Mouse (Mus musculus) lung, embryonic 16.5 days (tissue): ENCODE measurements around the gene Otud5. TPM values are rescaled to one million over a fixed set of nuclear protein-coding genes. Genes with fewer than 3 reads are reported as not detected.
"Not testable (repeated sequence)": the region's sequence is repeated elsewhere in the genome, so short reads cannot be mapped to it uniquely, and the experiment has no call there.

ENCODE experiments used
- ATAC-seq: fragments of 200-750 bp; cut with Nextera tagmentation; 2 replicates; pipeline ENCODE4 v1.8.0; 2017; ENCODE audit warnings: low read depth, mild to moderate bottlenecking, moderate library complexity
- H3K27ac ChIP-seq: fragments of 300-500 bp; sonication (generic); 2 replicates; pipeline ENCODE4 v1.5.1; 2014; ENCODE audit warnings: mild to moderate bottlenecking, control low read depth, low read length
- H3K27me3 ChIP-seq: fragments of 300-500 bp; sonication (generic); 2 replicates; pipeline ENCODE4 v1.6.1; 2014; ENCODE audit warnings: low read depth, low read length, mixed read lengths; ENCODE audit not compliant: control insufficient read depth, insufficient read depth
- H3K36me3 ChIP-seq: fragments of 300-500 bp; sonication (generic); 2 replicates; pipeline ENCODE4 v1.6.1; 2014; ENCODE audit warnings: low read length; ENCODE audit not compliant: control insufficient read depth, insufficient read depth
- H3K4me1 ChIP-seq: fragments of 300-500 bp; sonication (generic); replicated peaks from 2 replicates; pipeline ENCODE4 v1.6.1; 2014; ENCODE audit warnings: low read length, mixed read lengths; ENCODE audit not compliant: control insufficient read depth, insufficient read depth
- H3K4me2 ChIP-seq: fragments of 300-500 bp; sonication (generic); 2 replicates; pipeline ENCODE4 v1.6.1; 2014; ENCODE audit warnings: low read depth, low read length, control low read depth
- H3K4me3 ChIP-seq: fragments of 300-500 bp; sonication (generic); 2 replicates; pipeline ENCODE4 v1.5.1; 2014; ENCODE audit warnings: mild to moderate bottlenecking, low read length, control low read depth
- H3K9ac ChIP-seq: fragments of 300-500 bp; sonication (generic); 2 replicates; pipeline ENCODE4 v1.6.1; 2014; ENCODE audit warnings: low read length, control low read depth
- H3K9me3 ChIP-seq: fragments of 300-500 bp; sonication (generic); 2 replicates; pipeline ENCODE4 v1.6.1; 2016; ENCODE audit warnings: low read length; ENCODE audit not compliant: control insufficient read depth
- WGBS: fragments of 180-500 bp; shearing (Covaris S2); extraction: QIAGEN DNeasy Blood & Tissue Kit; methylation state at CpG from one replicate; pipeline ENCODE4 v1.1.7; 2014; 5-methylcytosine and 5-hydroxymethylcytosine counted together
- polyA plus RNA-seq: library from polyadenylated mRNA; unstranded; fragments of >200 nt; fragmentation: Nextera tagmentation; extraction: Ambion mirVana; gene quantifications from 2 replicates; pipeline ENCODE4 v1.2.1, GENCODE M21; 2015

Gene Otud5
- polyA plus RNA-seq, result 33.8 and 36.7 TPM in 2 replicates

GRCm38 (mm10) chrX:7841163-7842162 is at the start of gene Otud5:
Otud5 (plus strand) TSS chrX:7841364.
- Histone ChIP-seq H3K36me3 (no peaks in the 10 kb centered on the region), H3K9ac (peak within 1 kb of the TSS; percentile 86), H3K4me2 (peak within 1 kb of the TSS; percentile 60), H3K27me3 (no peaks in the 10 kb centered on the region), H3K4me3 (peak within 1 kb of the TSS; percentile 78), H3K4me1 (0 out of 2 replicates have a peak, but pooled peaks cover 2% of the 10 kb centered on the region), H3K9me3 (no peaks in the 10 kb centered on the region), H3K27ac (peak within 1 kb of the TSS; percentile 97)
- 16% methylated on average over 72 of the region's 74 CpGs for WGBS
- ATAC-seq, result peak; percentile 98

GRCm38 (mm10) chrX:7793361-7793760 is 47.8 kb upstream of the Otud5 start:
- Histone ChIP-seq H3K27me3 (no peaks in the 10 kb centered on the region), H3K9me3 (no peaks in the 10 kb centered on the region), H3K27ac (no peak overlapping the region), H3K36me3 (no peaks in the 10 kb centered on the region), H3K9ac (no peak overlapping the region), H3K4me3 (no peak overlapping the region), H3K4me1 (peaks cover 2% of the 10 kb centered on the region; the same call in 1 of the 2 replicates), H3K4me2 (no peak overlapping the region)
- 43% methylated on average over 3 of the region's 3 CpGs for WGBS
- no peak for ATAC-seq

GRCm38 (mm10) chrX:7795016-7795415 is 46.1 kb upstream of the Otud5 start:
- no peak overlapping the region for H3K27ac ChIP-seq
- no peak for ATAC-seq
- H3K4me2 ChIP-seq, result no peak overlapping the region
- peaks cover 2% of the 10 kb centered on the region; the same call in 1 of the 2 replicates for H3K4me1 ChIP-seq
- 15% methylated on average over 7 of the region's 7 CpGs for WGBS
- H3K4me3 ChIP-seq, result no peak overlapping the region
- H3K9me3 ChIP-seq, result no peaks in the 10 kb centered on the region
- no peaks in the 10 kb centered on the region for H3K27me3 ChIP-seq
- H3K36me3 ChIP-seq, result peaks cover 5% of the 10 kb centered on the region; the same call in 1 of the 2 replicates
- H3K9ac ChIP-seq, result no peak overlapping the region

GRCm38 (mm10) chrX:7797327-7797726 is 43.8 kb upstream of the Otud5 start:
- Histone ChIP-seq H3K4me2 (no peak overlapping the region), H3K4me1 (no peaks in the 10 kb centered on the region), H3K9ac (no peak overlapping the region), H3K4me3 (no peak overlapping the region), H3K27ac (no peak overlapping the region), H3K27me3 (no peaks in the 10 kb centered on the region), H3K36me3 (peaks cover 5% of the 10 kb centered on the region; the same call in 1 of the 2 replicates), H3K9me3 (no peaks in the 10 kb centered on the region)
- WGBS, result 74% methylated on average over 3 of the region's 3 CpGs
- no peak for ATAC-seq

GRCm38 (mm10) chrX:7802157-7802556 is 39.0 kb upstream of the Otud5 start:
- not testable (repeated sequence) for H3K27ac ChIP-seq, ATAC-seq, H3K36me3 ChIP-seq

DNA sequence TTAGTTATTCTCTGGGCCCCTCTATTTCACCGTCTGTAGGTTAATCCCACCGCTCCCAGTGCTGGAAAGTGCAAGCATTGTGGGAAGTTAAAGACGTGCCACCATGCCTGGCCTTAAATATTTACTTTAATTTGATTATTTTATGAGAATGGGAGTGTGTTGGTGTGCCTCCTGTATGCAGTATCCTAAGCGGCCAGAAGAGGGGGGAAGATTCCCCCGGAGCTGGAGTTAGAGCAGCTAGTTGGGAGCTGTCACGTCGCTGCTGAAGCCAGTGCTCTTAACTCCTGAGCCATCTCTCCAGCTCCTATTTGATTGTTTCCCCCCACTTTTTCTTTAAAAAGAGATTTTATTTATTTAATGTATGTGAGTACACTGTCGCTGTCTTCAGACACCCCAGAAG is 26.1 kb upstream of the Otud5 start:
- H3K36me3 ChIP-seq, result not testable (repeated sequence)

More at GRCm38 (mm10) chrX:7802157-7802556, 39.0 kb upstream of the Otud5 start:
- not testable (repeated sequence) for H3K4me2 ChIP-seq, H3K27me3 ChIP-seq, H3K4me3 ChIP-seq, H3K9ac ChIP-seq, H3K4me1 ChIP-seq, H3K9me3 ChIP-seq
- WGBS, result 86% methylated on average over 2 of the region's 2 CpGs

GRCm38 (mm10) chrX:7821865-7822779 is 19.0 kb upstream of the Otud5 start, which contains the start of gene Kcnd1:
Kcnd1 (plus strand) TSS chrX:7822289.
- Histone ChIP-seq H3K27ac (no peak within 1 kb of the TSS), H3K4me3 (peak within 1 kb of the TSS; percentile 47), H3K27me3 (no peaks in the 10 kb centered on the region), H3K9ac (peak within 1 kb of the TSS; percentile 56), H3K36me3 (no peaks in the 10 kb centered on the region), H3K4me2 (peak within 1 kb of the TSS; percentile 59), H3K9me3 (no peaks in the 10 kb centered on the region), H3K4me1 (no peaks in the 10 kb centered on the region)
- peak; percentile 63 for ATAC-seq
- WGBS, result 13% methylated on average over 16 of the region's 24 CpGs

More for the DNA sequence above, 26.1 kb upstream of the Otud5 start:
- not testable (repeated sequence) for H3K27me3 ChIP-seq, H3K4me1 ChIP-seq, H3K4me2 ChIP-seq, H3K27ac ChIP-seq, ATAC-seq, H3K9me3 ChIP-seq, H3K9ac ChIP-seq, H3K4me3 ChIP-seq
- 49% methylated on average over 8 of the region's 8 CpGs for WGBS

DNA sequence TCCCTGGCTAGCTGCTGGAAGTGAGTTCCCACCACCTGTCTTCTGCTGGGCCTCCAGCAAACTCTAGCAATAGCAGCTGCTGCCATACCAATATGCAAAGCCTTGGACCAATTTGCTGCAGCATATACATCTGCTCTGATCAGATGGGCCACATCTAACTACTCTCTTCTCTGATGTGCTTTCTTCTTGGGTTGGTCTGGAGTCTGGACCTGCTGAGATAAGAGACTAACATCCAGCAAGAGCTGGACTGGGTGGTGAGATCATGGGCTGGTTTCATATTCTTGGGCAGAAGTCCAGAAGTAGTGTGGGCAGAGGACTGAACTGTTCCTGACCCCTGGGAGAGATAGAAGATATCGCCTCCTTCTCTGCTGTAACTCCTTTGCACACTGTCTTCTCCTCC is 4.0 kb upstream of the Otud5 start:
- H3K9me3 ChIP-seq, result no peaks in the 10 kb centered on the region
- H3K27me3 ChIP-seq, result no peaks in the 10 kb centered on the region
- WGBS, result 71% methylated on average over 1 of the region's 1 CpGs
- H3K4me3 ChIP-seq, result no peak overlapping the region
- H3K4me1 ChIP-seq, result no peaks in the 10 kb centered on the region
- H3K9ac ChIP-seq, result no peak overlapping the region
- no peak overlapping the region for H3K27ac ChIP-seq
- H3K36me3 ChIP-seq, result no peaks in the 10 kb centered on the region
- no peak overlapping the region for H3K4me2 ChIP-seq
- no peak for ATAC-seq
